Mouse (Mus musculus): ENCODE data around the gene Slc31a1.

Slc31a1 gene

DNA sequence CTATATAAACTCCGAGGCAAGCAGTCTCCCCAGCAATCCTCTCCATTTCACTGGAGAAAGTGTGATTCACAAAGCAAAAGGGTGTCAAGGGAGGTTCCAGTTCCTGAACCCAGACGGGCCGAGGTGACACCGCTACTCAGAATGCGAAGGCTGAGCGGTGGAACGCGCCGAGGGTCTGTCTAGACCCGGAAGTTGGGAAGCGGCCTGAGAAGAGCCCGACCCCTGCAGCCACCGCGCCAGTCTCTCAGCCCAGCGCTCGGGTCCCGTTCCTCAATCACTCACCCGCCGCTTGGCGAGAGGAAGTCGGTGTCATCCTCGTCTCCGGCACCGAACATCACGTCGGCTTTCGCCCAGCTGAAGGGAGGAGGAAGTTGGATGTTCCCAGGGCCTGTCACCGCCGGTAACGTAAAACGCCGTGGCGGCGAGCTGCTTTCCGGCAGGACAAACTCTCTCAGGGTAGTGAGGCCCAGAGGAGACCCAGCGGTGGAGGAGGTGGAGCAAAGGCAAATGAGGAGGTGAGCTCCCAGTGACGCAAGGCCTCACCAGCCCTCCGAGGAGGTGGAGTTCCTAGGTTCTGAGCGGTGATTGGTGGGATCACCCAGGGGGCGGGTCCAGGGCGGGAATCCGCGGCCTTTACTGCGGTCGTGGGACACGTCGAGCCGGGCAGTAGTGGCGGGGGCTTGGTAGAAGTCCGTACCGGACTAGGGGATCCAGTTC is at the start of gene Slc31a1, which contains the start of gene Fkbp15:
Slc31a1 (plus strand) TSS at position 640 of the 717 bp plus-strand sequence.
Fkbp15 (minus strand) TSS at position 461 of the 717 bp plus-strand sequence.
- in situ Hi-C loops (cut with MboI, MseI), result loop anchor here (5.0 to 25.0 kb wide), 3 partner anchors 47 to 1305 kb away; partner anchors contain the start of genes Cdc26, Gm11214, Prpf4 and Tmem268

DNA sequence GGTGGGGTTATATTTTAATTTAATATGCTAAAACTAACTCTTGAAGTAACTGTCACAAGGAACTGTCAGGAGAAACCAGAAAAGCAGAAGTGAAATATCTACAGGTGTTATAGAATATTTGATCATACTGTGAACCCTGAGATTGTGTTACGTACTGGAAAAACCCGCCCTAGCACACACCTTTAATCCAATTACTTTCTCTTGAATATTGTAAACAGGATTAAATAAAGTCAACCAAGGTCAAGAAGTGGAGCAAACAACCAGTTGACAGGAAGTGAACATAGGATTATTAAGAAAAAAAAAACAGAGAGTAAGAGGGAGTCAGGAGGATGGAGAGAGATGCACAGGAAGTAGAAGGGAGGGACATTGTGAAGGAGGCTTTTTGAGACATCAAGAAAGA is 47.7 kb upstream of the Slc31a1 start:
- in situ Hi-C loops (cut with MboI, MseI), result no loop called here

DNA sequence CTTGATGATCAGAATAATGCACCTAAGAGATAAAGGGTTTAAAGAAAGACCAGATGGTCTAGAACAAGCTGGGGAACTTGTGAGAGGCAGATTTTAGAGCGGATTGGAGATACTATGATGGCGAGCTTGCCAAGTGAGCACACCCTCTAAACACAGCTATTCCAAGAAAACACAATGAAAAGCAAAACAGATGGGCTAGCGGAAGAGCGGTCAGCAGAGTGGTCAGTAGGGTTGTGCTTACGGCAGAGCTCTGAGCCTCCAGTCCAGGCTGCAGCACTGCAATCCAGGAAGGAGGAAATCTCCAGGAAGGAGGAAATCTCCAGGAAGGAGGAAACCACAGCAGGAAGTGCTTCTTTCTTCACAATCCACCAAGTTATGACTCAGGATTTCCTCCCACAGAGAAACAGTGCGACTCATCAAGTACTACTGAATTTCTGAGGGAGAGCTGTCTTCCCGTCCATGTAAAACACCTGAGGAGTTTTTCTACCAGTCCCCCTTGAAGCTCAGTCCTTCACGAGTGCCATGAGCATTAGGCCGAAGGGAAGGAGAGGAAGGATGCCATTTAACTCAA is 46.8 kb upstream of the Slc31a1 start:
- in situ Hi-C loops (cut with MboI, MseI), result no loop called here

DNA sequence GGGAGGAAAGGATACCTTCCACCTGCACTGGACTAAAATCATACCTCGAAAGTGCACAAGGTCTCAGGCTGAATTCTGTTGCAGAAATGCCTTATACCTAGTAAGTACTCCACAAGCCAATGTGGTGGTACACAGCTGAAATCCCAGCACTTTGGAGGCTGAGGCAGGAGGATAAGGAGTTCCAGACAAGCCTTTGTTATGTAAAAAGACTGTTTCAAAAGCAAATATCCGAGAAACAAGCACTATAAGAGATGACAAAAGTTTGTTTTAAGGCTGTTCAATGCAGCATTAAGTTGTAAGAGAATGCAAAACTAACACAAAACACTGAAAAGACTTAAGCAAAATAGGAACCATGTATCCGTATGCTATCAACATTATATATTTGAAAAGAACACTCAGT is 46.0 kb upstream of the Slc31a1 start:
- in situ Hi-C loops (cut with MboI, MseI), result no loop called here

DNA sequence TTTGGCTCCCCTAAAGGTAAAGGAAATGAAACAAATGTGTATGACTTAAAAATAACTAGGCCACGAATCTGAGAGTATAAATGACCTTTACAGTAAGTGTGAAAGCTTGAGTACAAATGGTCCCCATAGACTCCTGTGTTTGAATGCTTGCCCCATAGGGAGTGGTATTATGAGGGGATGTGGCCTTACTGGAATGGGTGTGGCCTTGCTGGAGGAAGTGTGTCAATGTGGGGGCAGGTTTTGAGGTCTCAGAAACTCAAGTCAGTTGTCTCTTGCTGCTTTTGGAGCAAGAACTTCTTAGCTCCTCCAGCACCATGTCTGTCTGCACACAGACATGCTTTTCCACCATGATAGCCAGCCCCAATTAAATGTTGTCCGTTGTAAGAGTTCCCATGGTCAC is 44.1 kb upstream of the Slc31a1 start:
- in situ Hi-C loops (cut with MboI, MseI), result no loop called here

DNA sequence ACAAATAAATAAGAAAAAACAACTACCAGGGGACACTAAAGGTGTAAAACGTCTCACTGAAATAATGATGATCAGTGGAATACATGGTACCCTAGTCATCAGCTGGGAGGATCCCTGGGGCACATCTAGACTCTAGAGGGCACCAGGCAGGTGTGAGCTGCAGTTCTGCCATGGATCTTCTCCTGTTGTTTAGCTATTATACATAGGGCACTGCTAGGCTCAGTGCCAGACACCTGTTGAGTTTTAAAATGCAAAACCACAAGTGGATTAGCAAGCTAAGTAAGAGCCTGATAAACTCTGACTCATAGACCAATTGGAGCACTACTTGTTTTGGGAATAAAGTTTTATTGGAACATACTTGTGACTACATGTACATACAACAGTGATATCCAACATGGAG is 42.2 kb upstream of the Slc31a1 start:
- in situ Hi-C loops (cut with MboI, MseI), result no loop called here

DNA sequence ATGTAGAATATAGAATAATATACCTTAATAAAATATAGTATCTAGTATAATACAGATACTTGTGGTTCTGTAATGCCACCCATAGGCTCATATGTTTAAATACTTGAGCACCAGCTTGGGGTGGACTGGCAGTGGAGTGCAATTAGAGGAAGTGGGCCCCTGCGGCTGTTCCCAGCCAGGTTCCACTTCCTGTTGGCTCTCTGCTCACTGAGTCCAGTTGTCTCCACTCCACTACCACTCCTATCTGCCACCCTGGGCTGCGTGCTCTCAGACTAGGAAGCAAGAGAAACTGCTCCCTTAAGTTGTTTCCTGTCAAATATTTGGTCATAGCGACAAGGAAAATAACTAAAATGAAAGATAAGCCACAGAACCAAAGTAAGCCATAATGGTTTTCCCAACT is 37.8 kb upstream of the Slc31a1 start:
- in situ Hi-C loops (cut with MboI, MseI), result no loop called here

DNA sequence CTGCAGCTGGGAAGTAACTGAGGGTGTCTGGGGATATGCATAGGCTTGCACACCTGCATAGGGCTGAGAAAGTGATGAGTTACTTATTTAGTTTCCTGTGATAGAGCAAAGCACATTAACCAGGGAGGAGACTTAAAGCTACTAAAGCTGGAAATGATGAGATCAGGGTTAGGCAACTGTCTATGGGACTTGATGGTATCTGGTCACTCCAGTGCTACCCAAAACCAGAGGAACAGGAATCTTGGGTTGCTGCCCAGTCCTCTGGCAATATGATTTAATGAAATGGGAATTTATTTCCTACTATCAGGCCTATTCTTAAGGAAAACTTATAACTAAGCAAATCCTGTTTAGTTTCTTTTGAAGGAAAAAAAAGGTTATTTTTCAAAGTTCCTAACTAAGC is 34.4 kb upstream of the Slc31a1 start:
- in situ Hi-C loops (cut with MboI, MseI), result no loop called here

DNA sequence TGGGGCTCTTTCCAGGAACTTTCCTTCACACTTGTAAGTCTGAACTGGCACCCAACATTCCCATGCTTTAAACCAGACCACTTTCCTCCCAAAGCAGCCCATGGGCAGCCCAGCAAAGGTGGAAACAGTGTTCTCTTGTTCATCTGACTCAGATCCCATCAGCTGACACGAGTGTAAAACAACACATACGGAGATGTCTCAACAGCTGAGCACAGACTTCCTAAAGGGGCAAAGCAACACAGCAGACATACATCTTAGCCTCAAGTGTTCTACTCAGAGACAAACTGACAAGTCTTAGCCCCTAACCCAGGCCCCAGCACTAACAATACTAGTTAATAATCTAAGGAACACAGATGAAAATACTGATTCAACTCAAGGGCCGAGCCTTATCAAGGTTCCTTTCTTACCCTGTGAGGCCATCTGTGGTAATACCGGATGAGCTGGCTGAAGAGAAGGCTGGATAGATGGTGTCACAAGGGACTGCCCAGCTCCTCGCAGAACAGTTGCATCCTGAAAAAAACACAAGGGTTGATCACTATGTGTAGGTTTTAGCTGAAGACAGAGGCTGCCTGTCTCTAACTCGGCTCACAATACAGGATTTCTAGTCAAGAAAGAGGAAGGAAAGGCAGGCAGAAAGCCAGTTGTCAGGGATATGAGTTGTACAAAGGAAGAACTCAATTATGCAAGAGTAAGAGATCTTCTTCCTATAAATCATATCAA is 31.4 kb upstream of the Slc31a1 start:
- in situ Hi-C loops (cut with MboI, MseI), result no loop called here

DNA sequence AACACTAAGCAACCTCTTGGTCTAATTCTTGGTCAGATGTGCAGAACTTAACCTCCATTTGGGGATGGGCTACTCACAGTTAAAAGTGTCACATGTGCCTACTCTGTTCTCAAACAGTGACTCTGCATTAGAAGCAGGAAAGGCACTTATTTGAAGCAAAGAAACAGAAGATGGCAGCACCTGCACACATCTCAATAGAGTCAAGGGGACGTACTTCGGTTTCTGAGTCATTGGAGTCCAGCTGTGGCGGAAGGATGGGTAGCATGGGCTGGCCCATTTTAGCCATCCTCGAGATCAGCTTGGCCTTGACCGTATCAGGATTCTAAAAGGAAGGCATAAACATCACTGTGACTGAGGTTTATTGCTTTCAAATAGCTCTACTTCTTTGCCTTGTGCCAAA is 28.6 kb upstream of the Slc31a1 start:
- in situ Hi-C loops (cut with MboI, MseI), result no loop called here

DNA sequence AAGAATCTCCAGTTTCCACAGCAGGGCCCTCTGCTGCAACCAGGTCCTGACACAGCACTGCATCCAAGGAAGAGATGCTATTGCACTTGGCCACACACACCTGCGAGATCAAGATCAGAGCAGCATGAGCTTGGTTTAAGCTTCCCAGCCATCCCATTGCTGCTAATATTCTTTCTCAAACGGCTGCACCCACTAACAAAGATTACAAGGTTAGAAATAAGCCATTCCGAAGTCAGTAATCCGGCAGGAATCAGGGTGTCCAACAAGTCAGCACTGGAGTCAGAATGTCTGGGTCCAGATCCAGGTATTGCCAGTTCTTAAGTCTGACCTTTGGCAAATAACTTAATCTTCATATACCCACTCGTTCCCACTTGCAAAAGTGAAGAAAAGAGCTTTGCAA is 22.0 kb upstream of the Slc31a1 start:
- in situ Hi-C loops (cut with MboI, MseI), result no loop called here

DNA sequence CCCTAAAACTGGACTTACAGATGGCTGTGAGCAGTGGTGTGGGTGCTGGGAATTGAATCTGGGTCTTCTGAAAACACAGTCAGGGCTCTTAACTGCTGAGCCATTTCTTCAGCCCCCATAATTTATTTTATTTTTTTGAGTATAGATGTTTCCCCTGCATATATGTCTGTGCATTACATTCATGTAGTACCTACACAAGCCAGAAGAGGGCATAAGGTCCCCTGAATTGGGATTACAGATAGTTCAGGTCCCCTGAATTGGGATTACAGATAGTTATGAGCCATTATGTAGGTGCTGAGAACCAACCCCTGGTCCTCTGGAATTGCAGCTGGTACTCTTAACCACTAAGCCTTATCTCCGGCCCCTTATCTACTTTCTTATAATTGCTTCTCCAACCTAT is 16.5 kb upstream of the Slc31a1 start:
- in situ Hi-C loops (cut with MboI, MseI), result no loop called here

DNA sequence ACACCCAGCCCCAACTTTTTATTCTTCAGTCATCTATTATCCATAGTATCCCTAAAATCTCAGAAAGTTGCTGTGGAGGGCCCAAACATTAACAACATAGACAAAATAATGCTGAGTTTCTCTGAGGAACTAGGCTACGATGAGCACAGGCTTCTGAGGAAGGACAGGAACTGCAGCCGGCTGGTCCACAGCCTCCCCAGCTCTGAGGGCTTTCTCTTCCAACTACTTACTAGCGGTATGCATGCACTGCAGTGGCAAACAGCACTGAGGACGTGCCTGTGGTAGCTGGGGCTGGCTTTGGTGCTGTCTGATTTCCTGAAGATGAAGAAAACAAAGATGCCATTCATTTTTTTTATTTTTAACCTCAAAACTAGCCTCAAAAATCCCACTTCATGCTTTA is 14.7 kb upstream of the Slc31a1 start:
- in situ Hi-C loops (cut with MboI, MseI), result no loop called here

DNA sequence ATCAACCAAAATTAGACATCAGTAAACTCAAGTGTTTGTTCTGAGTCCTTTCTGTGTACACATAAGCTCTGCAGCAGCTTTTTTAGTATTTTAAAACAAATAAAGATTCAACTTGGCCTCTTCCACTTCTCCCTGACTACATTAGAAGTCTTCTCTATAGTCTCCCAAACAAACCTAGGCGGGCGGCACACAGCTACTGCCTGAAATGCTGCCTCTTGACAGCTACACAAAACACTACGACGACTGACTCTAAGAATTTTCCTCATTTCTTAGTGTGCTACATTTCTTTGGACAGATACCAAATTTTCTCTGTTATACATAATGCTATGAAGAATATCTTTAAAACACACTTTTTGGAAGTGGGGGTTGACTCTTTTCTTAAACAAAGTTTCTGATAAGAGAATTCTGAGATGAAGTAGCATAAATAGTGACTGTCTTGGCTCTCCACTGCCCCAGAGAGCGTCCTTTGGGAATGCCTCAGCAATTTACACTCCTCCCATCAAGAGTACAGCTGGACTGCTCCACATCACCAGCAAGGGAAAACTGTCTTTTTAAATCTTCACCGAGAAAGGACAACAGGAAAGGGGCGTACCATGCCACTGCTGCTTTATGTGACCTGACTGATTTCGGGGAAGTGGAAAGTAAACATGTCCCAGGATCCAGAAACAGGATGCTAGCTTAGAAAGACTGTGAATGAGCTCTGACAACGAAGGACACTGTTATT is 12.8 kb upstream of the Slc31a1 start:
- in situ Hi-C loops (cut with MboI, MseI), result no loop called here

DNA sequence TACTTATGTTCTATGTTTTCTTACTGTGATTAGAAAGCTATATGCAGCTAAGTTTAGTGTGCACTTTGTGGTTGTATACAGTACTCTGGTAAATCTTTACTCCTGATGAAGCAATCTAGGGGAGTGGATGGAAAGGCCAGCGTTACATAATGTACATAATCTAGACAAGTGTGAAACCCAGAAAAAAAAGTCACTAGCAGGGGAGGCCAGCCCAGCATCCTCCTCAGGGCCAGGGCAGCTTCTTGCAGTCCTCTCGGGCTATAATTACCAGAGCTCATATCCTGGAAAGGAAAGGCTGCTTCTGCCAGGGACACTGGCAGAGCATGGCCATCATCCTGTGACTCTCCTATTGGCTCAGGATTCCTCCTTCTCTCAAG is 12.2 kb upstream of the Slc31a1 start:
- in situ Hi-C loops (cut with MboI, MseI), result no loop called here

DNA sequence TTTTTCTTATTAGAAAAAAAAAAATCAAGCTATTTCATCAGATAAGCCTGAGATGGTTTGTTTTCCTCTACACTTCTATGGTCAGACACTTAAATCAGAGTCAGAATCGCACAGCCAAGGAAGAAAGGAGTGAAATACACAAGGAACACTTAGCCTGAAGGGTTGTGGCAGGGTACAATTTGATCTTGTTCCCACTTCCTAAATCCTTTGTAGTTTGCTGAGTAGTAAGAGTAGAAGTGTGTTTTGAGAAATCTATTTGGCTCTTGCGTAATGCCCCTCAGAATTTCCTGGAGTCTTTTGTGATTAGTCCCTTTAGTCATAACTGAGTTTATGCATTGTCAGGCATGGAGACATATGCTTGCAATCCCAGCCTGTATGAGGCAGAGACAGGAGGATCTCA is 11.2 kb upstream of the Slc31a1 start:
- in situ Hi-C loops (cut with MboI, MseI), result no loop called here

DNA sequence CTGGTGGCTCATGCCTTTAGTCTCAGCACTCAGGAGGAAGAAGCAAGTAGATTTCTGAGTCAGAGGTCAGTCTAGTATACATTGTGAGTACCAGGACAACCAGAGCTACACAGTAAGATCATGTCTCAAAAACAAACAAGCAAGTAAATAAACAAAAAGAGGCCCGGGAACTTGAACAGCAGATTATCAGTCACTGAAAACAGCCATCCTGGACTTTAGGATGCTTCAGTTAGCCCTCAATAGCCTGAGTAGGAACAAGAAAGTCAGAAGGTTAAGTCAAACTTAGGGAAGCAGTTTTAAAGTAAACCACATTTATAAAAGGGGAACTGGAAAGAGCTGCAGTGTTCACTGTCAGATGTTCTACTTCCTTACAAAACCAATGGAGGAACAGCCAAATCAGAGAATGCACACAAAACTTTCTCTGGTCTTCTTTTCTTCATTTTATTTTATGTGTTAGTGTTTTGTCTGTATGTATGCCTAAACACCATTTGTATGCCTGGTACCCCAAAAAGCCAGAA is 2.8 kb upstream of the Slc31a1 start:
- in situ Hi-C loops (cut with MboI, MseI), result loop anchor here (25.0 kb wide), 1 partner anchor 1205 kb away; the partner anchor contains the start of gene Tmem268

DNA sequence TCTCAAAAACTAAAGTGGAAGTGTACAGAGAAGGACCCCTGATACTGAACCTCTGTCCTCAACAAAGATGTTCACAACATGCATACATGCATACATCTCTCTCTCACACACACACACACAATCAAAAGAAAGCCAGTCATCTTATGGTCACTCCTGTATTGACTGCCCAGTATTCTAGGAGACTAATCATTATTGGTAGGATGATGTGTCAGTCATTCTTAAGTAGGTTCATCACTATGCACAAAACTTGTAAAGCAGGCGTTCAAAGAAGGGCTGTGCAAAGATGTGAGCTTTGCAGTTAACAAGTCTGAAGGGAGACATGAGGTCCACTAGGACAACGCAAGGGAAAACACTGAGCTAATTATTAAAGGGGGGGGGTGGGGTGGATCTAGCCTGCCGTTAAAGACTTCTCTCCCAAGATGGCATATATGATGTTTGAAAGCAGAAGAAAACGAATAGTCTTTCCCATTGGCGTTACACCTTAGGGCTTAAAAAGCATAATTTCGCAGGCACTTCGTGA is 1.2 kb upstream of the Slc31a1 start:
- in situ Hi-C loops (cut with MboI, MseI), result loop anchor here (25.0 kb wide), 1 partner anchor 1203 kb away; the partner anchor contains the start of gene Tmem268

DNA sequence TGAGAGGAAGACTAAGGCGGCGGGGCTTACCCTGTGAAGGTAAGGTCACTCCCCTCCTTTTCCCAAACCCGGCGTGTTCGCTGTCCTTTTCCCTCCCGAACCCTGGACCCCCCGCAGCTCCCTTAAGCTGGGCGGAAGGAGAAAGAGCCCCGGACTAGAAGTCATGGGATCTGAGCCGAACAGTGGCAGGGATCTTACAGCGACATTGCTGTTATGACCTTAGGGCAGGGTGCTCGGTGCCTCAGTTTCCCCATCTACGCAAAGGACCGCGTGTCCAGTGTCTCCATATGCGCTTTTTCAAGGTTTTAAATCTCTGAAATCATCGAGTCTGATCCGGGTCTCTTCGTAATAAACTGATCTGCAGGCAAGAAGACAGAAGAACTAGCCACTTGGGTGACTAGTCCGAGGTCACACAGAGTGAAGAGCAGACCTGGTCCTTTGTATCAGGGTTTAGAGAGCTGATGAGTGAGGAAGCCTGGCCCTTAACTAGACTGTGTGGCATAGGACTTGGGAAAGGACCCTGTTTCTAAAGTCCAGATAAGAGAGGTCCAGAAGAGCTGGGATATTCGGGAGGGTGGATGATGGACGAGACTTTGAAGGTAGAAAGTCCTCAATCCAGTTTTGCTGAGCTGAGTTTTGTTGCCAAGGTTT is 403 bp downstream of the Slc31a1 start:
- in situ Hi-C loops (cut with MboI, MseI), result loop anchor here (5.0 to 25.0 kb wide), 3 partner anchors 46 to 1304 kb away; partner anchors contain the start of genes Cdc26, Gm11214, Prpf4 and Tmem268

DNA sequence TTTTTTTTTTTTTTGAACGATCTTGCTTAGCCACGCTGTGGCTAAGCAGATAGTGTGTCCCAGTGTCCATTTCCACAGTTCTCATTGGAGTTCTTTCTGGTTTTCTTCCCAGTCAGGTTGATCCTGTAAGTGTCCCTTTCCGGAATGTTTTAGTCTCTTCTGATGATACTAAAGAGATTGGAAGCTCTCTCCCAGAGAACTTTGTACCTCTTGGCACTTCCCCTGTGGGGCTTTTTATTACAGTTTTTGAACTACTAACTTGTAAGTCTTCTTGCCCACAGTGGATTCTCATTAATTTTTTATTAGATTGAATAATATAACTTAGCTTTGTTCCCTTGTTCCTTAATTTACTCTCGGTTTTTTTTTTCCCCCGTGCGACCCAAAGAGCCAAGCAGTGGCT is 1.0 kb downstream of the Slc31a1 start:
- in situ Hi-C loops (cut with MboI, MseI), result loop anchor here (5.0 to 25.0 kb wide), 3 partner anchors 46 to 1303 kb away; partner anchors contain the start of genes Cdc26, Gm11214, Prpf4 and Tmem268

DNA sequence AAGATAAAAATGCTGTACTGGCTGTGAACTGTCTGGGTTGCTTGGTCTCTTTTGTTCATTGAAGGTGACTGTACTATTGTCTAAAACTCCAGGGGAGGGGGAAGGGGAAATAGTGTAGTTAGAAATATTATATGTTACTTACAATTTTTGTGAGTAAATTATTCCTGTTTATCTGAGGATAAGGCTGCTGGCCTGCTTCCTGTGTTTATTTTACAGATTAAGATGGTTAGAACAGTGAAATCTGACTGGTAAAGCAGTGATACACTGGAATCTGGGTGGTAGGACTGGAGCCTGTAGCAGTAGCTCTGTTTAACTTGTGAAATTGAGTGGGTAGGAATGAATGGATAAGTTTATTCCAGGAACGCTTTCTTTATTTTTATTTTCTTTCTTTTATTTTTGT is 1.5 kb downstream of the Slc31a1 start:
- in situ Hi-C loops (cut with MboI, MseI), result loop anchor here (5.0 to 25.0 kb wide), 3 partner anchors 45 to 1303 kb away; partner anchors contain the start of genes Cdc26, Gm11214, Prpf4 and Tmem268
